Mouse (Mus musculus): ENCODE results near the gene Nfe2l2. TPM values are rescaled to one million over a fixed set of nuclear protein-coding genes. Genes with fewer than 3 reads are reported as not detected.
"Not testable (repeated sequence)": the region's sequence is repeated elsewhere in the genome, so short reads cannot be mapped to it uniquely, and the experiment has no call there.

The Nfe2l2 gene
- polyA plus RNA-seq, 1 experiment from 2014 or later: 28.5 TPM

DNA sequence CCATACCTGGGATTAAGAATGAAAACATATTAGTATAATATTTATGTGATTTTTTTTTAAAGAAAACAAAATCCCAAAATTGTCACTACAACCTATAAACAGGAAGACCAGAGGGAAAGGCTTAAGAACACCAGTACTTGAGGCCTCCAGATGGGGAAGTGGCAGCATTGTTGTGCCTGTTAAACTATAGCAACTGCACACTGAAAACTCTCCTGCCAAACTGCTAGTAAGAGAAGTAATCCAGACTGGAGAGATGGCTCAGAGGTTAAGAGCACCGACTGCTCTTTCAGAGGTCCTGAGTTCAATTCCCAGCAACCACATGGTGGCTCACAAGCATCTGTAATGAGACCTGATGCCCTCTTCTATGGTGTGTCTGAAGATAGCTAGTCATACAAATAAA, 54.0 kb downstream of the Nfe2l2 start:
- H3K4me3 ChIP-seq (ENCODE audit: low read depth, low read length): no peak overlapping the region
- no peaks in the 10 kb centered on the region for H3K36me3 ChIP-seq (ENCODE audit: control insufficient read depth, insufficient read depth, low read length)
- 97% methylated on average over 1 of the region's 1 CpGs for WGBS
- H3K9ac ChIP-seq (ENCODE audit: low read depth, low read length): no peak overlapping the region
- H3K4me1 ChIP-seq (replicated peaks; ENCODE audit: control insufficient read depth, insufficient read depth, low read length): no peaks in the 10 kb centered on the region
- H3K27ac ChIP-seq (ENCODE audit: low read depth, low read length): no peak overlapping the region
- H3K9me3 ChIP-seq (ENCODE audit: control insufficient read depth, low read length): no peaks in the 10 kb centered on the region
- no peak overlapping the region for H3K4me2 ChIP-seq (replicated peaks; ENCODE audit: low read depth, low read length)
- H3K27me3 ChIP-seq (ENCODE audit: control insufficient read depth, insufficient read depth, low read length): no peaks in the 10 kb centered on the region
- DNase-seq (ENCODE audit: low spot score) (no peak), ATAC-seq (ENCODE audit: low FRiP score) (no peak)

DNA sequence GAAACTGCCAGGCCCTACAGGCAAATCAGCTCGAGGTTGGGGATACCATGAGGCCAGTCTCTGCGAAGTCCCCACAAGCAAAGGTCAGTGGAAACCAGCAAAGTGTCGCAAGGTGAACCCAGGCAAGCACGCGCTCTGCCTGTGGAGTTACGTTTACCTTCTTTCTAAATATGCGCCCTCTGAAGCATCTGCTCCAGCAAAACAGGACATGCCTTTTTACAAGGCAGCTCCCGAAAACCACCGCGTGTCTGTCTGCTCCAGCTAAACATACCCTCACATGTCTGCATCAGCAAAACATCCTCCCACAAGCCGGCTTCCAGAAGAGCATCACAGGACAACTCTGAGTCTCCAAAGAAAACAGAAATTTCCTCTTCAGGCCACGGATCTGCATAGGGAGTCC, 59.2 kb downstream of the Nfe2l2 start:
- H3K36me3 ChIP-seq (ENCODE audit: control insufficient read depth, insufficient read depth, low read length): no peaks in the 10 kb centered on the region
- no peak overlapping the region for H3K9ac ChIP-seq (ENCODE audit: low read depth, low read length)
- no peaks in the 10 kb centered on the region for H3K4me1 ChIP-seq (replicated peaks; ENCODE audit: control insufficient read depth, insufficient read depth, low read length)
- DNase-seq (ENCODE audit: low spot score) (no peak), ATAC-seq (ENCODE audit: low FRiP score) (no peak)
- WGBS: 96% methylated on average over 12 of the region's 12 CpGs
- no peak overlapping the region for H3K4me3 ChIP-seq (ENCODE audit: low read depth, low read length)
- no peak overlapping the region for H3K27ac ChIP-seq (ENCODE audit: low read depth, low read length)
- no peaks in the 10 kb centered on the region for H3K27me3 ChIP-seq (ENCODE audit: control insufficient read depth, insufficient read depth, low read length)
- H3K9me3 ChIP-seq (ENCODE audit: control insufficient read depth, low read length): no peaks in the 10 kb centered on the region
- H3K4me2 ChIP-seq (replicated peaks; ENCODE audit: low read depth, low read length): no peak overlapping the region

DNA sequence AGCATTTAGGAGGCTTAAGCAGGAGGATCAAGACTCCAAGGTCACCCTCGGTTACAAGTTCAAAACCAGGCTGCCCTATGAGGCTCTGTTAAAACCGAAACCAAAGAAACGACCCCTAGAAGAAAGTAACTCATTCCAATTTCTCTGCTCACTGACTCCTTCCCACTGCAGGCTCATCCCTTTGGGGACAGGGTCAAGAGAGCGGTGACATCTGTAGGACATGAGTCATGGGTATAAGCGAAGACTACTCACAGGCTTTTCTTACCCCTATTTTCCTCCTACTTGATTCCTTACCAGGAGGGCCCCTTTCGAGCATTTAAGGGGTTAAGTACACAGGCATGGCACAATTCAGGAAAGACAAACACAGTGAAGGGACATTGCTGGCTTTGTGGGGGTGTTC, 60.5 kb downstream of the Nfe2l2 start:
- no peaks in the 10 kb centered on the region for H3K9me3 ChIP-seq (ENCODE audit: control insufficient read depth, low read length)
- H3K4me1 ChIP-seq (replicated peaks; ENCODE audit: control insufficient read depth, insufficient read depth, low read length): no peaks in the 10 kb centered on the region
- H3K27me3 ChIP-seq (ENCODE audit: control insufficient read depth, insufficient read depth, low read length): no peaks in the 10 kb centered on the region
- H3K9ac ChIP-seq (ENCODE audit: low read depth, low read length): no peak overlapping the region
- no peak overlapping the region for H3K27ac ChIP-seq (ENCODE audit: low read depth, low read length)
- no peak for ATAC-seq (ENCODE audit: low FRiP score)
- WGBS: 85% methylated on average over 6 of the region's 6 CpGs
- no peaks in the 10 kb centered on the region for H3K36me3 ChIP-seq (ENCODE audit: control insufficient read depth, insufficient read depth, low read length)
- H3K4me3 ChIP-seq (ENCODE audit: low read depth, low read length): no peak overlapping the region
- no peak for DNase-seq (ENCODE audit: low spot score)
- H3K4me2 ChIP-seq (replicated peaks; ENCODE audit: low read depth, low read length): no peak overlapping the region

DNA sequence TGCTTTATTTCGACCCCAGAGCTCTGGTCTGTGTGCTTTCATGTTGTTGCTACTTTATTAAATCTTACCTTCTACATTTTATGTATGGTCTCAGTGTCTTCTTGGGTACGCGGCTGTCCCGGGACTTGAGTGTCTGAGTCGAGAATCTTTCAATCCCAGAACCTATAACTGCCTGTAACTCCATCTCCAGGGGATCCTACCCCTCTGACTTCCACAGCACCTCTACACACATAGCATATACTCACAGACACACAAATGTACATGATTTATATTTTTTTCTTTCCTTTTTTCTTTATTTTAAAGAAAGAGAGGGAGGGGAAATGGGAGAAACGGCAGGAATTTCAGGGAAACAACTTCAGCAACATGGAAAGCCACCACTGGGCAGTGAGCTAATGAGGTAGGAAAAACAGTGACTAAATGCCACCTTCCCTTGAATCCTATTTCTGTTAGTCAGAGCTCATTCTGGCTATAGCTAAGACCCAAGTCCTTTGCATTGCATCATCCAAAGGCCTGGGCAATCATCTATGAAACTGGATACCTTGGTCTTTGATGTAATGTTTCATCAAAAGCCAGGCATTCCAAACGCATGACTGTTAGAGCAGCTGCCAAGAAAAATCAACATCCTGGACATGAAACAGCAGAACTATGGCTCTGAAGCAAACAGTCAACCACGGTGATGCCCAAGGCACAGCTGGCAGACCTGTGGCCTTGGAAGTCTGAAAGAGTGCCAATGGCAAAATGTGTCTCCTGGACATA, 61.5 kb downstream of the Nfe2l2 start:
- 88% methylated on average over 8 of the region's 8 CpGs for WGBS
- no peak overlapping the region for H3K27ac ChIP-seq (ENCODE audit: low read depth, low read length)
- H3K9ac ChIP-seq (ENCODE audit: low read depth, low read length): no peak overlapping the region
- H3K27me3 ChIP-seq (ENCODE audit: control insufficient read depth, insufficient read depth, low read length): no peaks in the 10 kb centered on the region
- H3K4me1 ChIP-seq (replicated peaks; ENCODE audit: control insufficient read depth, insufficient read depth, low read length): no peaks in the 10 kb centered on the region
- no peak overlapping the region for H3K4me3 ChIP-seq (ENCODE audit: low read depth, low read length)
- no peak overlapping the region for H3K4me2 ChIP-seq (replicated peaks; ENCODE audit: low read depth, low read length)
- ATAC-seq (ENCODE audit: low FRiP score): no peak
- no peaks in the 10 kb centered on the region for H3K36me3 ChIP-seq (ENCODE audit: control insufficient read depth, insufficient read depth, low read length)
- H3K9me3 ChIP-seq (ENCODE audit: control insufficient read depth, low read length): no peaks in the 10 kb centered on the region
- no peak for DNase-seq (ENCODE audit: low spot score)

- H3K4me3 ChIP-seq (ENCODE audit: low read depth, low read length); H3K36me3 ChIP-seq (ENCODE audit: control insufficient read depth, insufficient read depth, low read length); DNase-seq (ENCODE audit: low spot score); H3K9ac ChIP-seq (ENCODE audit: low read depth, low read length); H3K9me3 ChIP-seq (ENCODE audit: control insufficient read depth, low read length); ATAC-seq (ENCODE audit: low FRiP score); H3K27me3 ChIP-seq (ENCODE audit: control insufficient read depth, insufficient read depth, low read length); H3K4me1 ChIP-seq (replicated peaks; ENCODE audit: control insufficient read depth, insufficient read depth, low read length); H3K27ac ChIP-seq (ENCODE audit: low read depth, low read length); H3K4me2 ChIP-seq (replicated peaks; ENCODE audit: low read depth, low read length): not testable (repeated sequence)
- WGBS: 93% methylated on average over 4 of the region's 4 CpGs
Measured at GRCm38 (mm10) chr2:75642312-75642711, 62.1 kb downstream of the Nfe2l2 start.

DNA sequence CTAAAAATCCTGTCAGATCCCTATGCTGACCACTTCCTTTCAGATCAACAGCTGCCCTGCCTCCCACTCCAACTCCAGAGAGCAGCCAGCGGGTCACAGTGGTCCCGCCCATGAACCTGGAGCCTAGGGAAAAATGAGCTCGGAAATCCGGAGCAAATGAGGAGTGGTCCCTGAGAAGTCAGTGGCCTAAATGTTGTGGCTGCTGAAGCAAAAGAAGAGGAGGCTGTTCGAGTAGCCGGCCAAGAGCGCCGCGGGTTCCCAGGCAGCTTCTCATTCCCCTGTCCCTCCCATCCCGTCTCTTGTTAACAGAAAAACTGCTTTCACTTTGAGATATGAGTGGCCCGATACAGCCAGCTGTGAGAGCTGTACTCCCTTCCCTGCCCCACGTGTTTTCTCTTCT, 64.9 kb downstream of the Nfe2l2 start:
- not testable (repeated sequence) for H3K9me3 ChIP-seq (ENCODE audit: control insufficient read depth, low read length); H3K4me3 ChIP-seq (ENCODE audit: low read depth, low read length); H3K4me1 ChIP-seq (replicated peaks; ENCODE audit: control insufficient read depth, insufficient read depth, low read length); DNase-seq (ENCODE audit: low spot score); H3K9ac ChIP-seq (ENCODE audit: low read depth, low read length); H3K4me2 ChIP-seq (replicated peaks; ENCODE audit: low read depth, low read length); H3K27me3 ChIP-seq (ENCODE audit: control insufficient read depth, insufficient read depth, low read length); H3K36me3 ChIP-seq (ENCODE audit: control insufficient read depth, insufficient read depth, low read length); H3K27ac ChIP-seq (ENCODE audit: low read depth, low read length); ATAC-seq (ENCODE audit: low FRiP score)
- 75% methylated on average over 4 of the region's 12 CpGs for WGBS

GRCm38 (mm10) chr2:75637822-75638221, 66.6 kb downstream of the Nfe2l2 start:
- 91% methylated on average over 6 of the region's 6 CpGs for WGBS
- ATAC-seq (ENCODE audit: low FRiP score); DNase-seq (ENCODE audit: low spot score); H3K27ac ChIP-seq (ENCODE audit: low read depth, low read length); H3K36me3 ChIP-seq (ENCODE audit: control insufficient read depth, insufficient read depth, low read length); H3K4me2 ChIP-seq (replicated peaks; ENCODE audit: low read depth, low read length); H3K27me3 ChIP-seq (ENCODE audit: control insufficient read depth, insufficient read depth, low read length); H3K4me3 ChIP-seq (ENCODE audit: low read depth, low read length); H3K9me3 ChIP-seq (ENCODE audit: control insufficient read depth, low read length); H3K9ac ChIP-seq (ENCODE audit: low read depth, low read length); H3K4me1 ChIP-seq (replicated peaks; ENCODE audit: control insufficient read depth, insufficient read depth, low read length): not testable (repeated sequence)

DNA sequence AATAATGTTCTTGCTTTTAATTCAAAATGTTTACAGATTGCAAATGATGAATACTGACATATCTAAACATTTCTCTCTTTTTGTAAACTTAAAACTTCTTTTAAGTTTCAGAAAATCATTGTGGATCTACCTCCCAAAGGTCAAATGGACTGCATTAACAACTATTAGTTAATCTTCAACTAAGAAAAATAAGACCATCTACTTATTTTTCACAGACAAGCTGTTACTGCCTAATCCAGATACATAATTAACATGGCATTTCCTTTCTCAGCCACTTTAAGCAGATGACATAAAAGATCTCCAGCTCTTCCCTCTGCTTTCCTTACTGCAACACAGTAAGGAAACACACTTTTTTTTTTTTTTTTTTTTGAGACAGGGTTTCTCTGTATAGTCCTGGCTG, 67.1 kb downstream of the Nfe2l2 start:
- H3K27ac ChIP-seq (ENCODE audit: low read depth, low read length): no peak overlapping the region
- no peak overlapping the region for H3K4me2 ChIP-seq (replicated peaks; ENCODE audit: low read depth, low read length)
- H3K4me3 ChIP-seq (ENCODE audit: low read depth, low read length): no peak overlapping the region
- H3K9me3 ChIP-seq (ENCODE audit: control insufficient read depth, low read length): no peaks in the 10 kb centered on the region
- no peaks in the 10 kb centered on the region for H3K27me3 ChIP-seq (ENCODE audit: control insufficient read depth, insufficient read depth, low read length)
- ATAC-seq (ENCODE audit: low FRiP score) (no peak), DNase-seq (ENCODE audit: low spot score) (no peak)
- H3K36me3 ChIP-seq (ENCODE audit: control insufficient read depth, insufficient read depth, low read length): no peaks in the 10 kb centered on the region
- no peaks in the 10 kb centered on the region for H3K4me1 ChIP-seq (replicated peaks; ENCODE audit: control insufficient read depth, insufficient read depth, low read length)
- H3K9ac ChIP-seq (ENCODE audit: low read depth, low read length): no peak overlapping the region

DNA sequence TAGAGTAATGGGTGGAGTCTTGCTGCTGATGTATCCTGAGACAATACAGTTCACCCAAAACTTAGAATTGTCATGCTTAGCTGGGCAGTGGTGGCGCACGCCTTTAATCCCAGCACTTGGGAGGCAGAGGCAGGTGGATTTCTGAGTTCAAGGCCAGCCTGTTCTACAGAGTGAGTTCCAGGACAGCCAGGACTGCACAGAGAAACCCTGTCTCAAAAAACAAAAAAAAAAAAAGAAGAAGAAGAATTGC, 67.5 kb downstream of the Nfe2l2 start:
- WGBS: 96% methylated on average over 2 of the region's 2 CpGs
- not testable (repeated sequence) for ATAC-seq (ENCODE audit: low FRiP score); H3K4me1 ChIP-seq (replicated peaks; ENCODE audit: control insufficient read depth, insufficient read depth, low read length); H3K4me3 ChIP-seq (ENCODE audit: low read depth, low read length); H3K27ac ChIP-seq (ENCODE audit: low read depth, low read length); H3K9me3 ChIP-seq (ENCODE audit: control insufficient read depth, low read length); H3K4me2 ChIP-seq (replicated peaks; ENCODE audit: low read depth, low read length); H3K36me3 ChIP-seq (ENCODE audit: control insufficient read depth, insufficient read depth, low read length); H3K9ac ChIP-seq (ENCODE audit: low read depth, low read length); DNase-seq (ENCODE audit: low spot score); H3K27me3 ChIP-seq (ENCODE audit: control insufficient read depth, insufficient read depth, low read length)
